Mouse (Mus musculus): ENCODE data around the gene Zbtb38.

DNA sequence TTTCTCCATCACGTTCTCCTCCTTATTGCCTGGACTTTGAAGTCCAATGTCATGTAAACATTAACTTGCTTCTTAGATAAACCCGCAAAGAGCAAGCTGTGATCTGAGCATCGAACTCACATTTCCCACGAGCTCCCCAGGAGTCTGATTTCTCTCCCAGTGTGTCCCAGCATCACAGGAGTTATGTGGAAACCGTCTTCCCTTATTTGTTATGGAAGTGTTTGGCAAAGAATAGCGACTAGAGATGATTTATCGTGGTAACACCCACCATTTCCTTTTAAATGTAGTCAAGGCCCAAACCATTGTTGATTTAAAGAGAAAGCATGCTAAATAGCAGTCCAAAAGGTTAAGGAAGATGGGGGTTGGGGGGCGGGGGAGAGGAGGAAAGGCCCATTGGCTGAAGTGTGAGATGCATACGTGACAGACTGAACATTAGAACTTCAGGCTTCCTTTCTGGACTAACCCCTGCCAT, 33.3 kb upstream of the Zbtb38 start:
- TF ChIP-seq CTCF (IDR thresholded peaks at IDR 0.05; ENCODE audit: low read depth, low read length) (no peak), POLR2A (IDR thresholded peaks at IDR 0.05; ENCODE audit: borderline replicate concordance, low read depth, low read length) (no peak)
